Mouse (Mus musculus): ENCODE results near the gene Map3k4.

- TF ChIP-seq CTCF (conservative IDR thresholded peaks at IDR 0.05; ENCODE audit: insufficient read depth, insufficient read length, low read depth, low read length) (no peak), POLR2A (IDR thresholded peaks at IDR 0.05; ENCODE audit: low read depth, low read length) (no peak)
These were observed 25.0 kb downstream of the Map3k4 start for GRCm38 (mm10) chr17:12293571-12293970.
